ENCODE assay signal across 8 mouse cellular contexts in the genomic region with DNA sequence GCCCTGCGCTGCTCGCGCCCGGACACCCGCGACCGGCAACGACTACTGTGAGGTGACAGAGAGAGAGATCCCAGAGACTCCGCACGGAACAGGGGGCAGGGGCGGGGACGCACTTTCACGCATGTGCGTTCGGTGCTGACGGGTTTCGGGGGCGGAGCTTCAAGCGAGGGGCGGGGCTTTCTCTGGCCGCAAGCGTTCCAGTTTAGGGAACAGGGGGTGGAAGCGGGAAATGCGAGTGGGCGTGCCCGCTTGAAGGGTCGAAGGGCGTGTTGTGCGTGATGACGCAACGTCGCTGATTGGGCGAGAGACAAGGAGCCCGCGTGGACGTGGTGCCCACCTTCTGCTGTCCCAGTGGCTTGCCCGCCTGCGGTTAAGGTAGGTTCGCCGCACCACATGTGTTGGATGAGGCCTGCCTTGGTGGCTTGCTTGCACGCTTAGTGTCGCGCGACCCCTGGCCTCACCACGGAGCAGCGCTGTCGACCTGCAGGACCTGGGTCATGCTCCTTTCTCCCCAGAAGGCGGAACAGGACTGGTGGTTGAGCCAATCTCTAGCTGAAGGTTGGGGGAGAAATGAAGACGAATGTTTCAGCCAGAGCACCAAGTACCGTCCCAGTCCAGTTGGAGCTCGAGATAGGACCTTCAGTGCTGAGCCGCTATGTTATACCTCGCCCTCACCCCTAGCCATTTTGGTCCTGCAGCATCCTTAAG. TPM values are rescaled to one million over a fixed set of nuclear protein-coding genes. Genes with fewer than 3 reads are reported as not detected.
DNase-seq lines count a peak whose midpoint lies in the region; ATAC-seq and TF ChIP-seq lines count a peak whose summit lies in the region.

No protein-coding gene starts in this region.

- peak overlapping the region; percentile 81 for H3K9ac ChIP-seq in CH12.LX (ENCODE audit: insufficient read depth, low read depth)
- peak overlapping the region; percentile 78 for H3K9ac ChIP-seq in forebrain, embryonic 11.5 days (ENCODE audit: low read length)
- H3K9ac ChIP-seq in heart, postnatal 0 days (replicated peaks; ENCODE audit: low read depth, low read length): peak overlapping the region; percentile 71
- peak overlapping the region; percentile 83 for H3K9ac ChIP-seq in liver, embryonic 16.5 days (ENCODE audit: low read depth, low read length)
- peak overlapping the region; percentile 82 for H3K9ac ChIP-seq in neural tube, embryonic 13.5 days

- TF ChIP-seq EP300 in CH12.LX (IDR thresholded peaks at IDR 0.05; ENCODE audit: low read length): no peak
- no peak for TF ChIP-seq EP300 in heart, postnatal 0 days (IDR thresholded peaks at IDR 0.05; ENCODE audit: low read depth)

- H3K4me1 ChIP-seq in CH12.LX (ENCODE audit: control insufficient read depth in 1 of 2, insufficient read depth in 2 of 2): peaks cover 0 to 40% of the 10 kb centered on the region in 2 experiments; a peak in 2 of 4 replicates
- H3K4me1 ChIP-seq in forebrain, embryonic 11.5 days (replicated peaks; ENCODE audit: control insufficient read depth, insufficient read depth, low read length): peaks cover 3% of the 10 kb centered on the region
- H3K4me1 ChIP-seq in heart, postnatal 0 days (ENCODE audit: control insufficient read depth, insufficient read depth): peaks cover 5% of the 10 kb centered on the region; the same call in 1 of the 2 replicates
- peaks cover 23% of the 10 kb centered on the region for H3K4me1 ChIP-seq in liver, embryonic 16.5 days (ENCODE audit: control insufficient read depth, low read depth, low read length)
- peaks cover 36% of the 10 kb centered on the region for H3K4me1 ChIP-seq in neural tube, embryonic 13.5 days (replicated peaks)
- H3K4me1 ChIP-seq in testis, adult 2 months (ENCODE audit: control insufficient read depth, insufficient read depth, low read length): peaks cover 4% of the 10 kb centered on the region

- TF ChIP-seq RAD21 in CH12.LX (IDR thresholded peaks at IDR 0.05; ENCODE audit: low read depth, low read length): peak; percentile 6

- dilution Hi-C loops in CH12.LX (cut with MboI; ENCODE audit: extremely low pct_ligation_motif_present, extremely low pct_unique_long_range_greater_than_20kb, low sequenced_read_pairs): no loop called here

- peaks cover 11 to 36% of the 10 kb centered on the region in 2 experiments for H3K36me3 ChIP-seq in CH12.LX (replicated peaks in 1 of 2; ENCODE audit: control insufficient read depth in 1 of 2, insufficient read depth in 1 of 2, low read length in 1 of 2)
- no peaks in the 10 kb centered on the region; the same call in 1 of the 2 replicates for H3K36me3 ChIP-seq in forebrain, embryonic 11.5 days (ENCODE audit: control insufficient read depth, insufficient read depth, low read length)
- H3K36me3 ChIP-seq in heart, postnatal 0 days (replicated peaks; ENCODE audit: control insufficient read depth, insufficient read depth, low read length): peaks cover 16% of the 10 kb centered on the region
- peaks cover 6% of the 10 kb centered on the region; the same call in 1 of the 2 replicates for H3K36me3 ChIP-seq in liver, embryonic 16.5 days (ENCODE audit: control insufficient read depth, insufficient read depth)
- H3K36me3 ChIP-seq in neural tube, embryonic 13.5 days: peaks cover 13% of the 10 kb centered on the region
- no peaks in the 10 kb centered on the region for H3K36me3 ChIP-seq in testis, adult 2 months (ENCODE audit: control insufficient read depth, insufficient read depth, low read length)

- TF ChIP-seq POLR2A in CH12.LX (IDR thresholded peaks at IDR 0.05; ENCODE audit: low read depth, low read length): peak; percentile 92
- TF ChIP-seq POLR2A in testis, adult 2 months (IDR thresholded peaks at IDR 0.05; ENCODE audit: control insufficient read depth, low read depth, low read length): peak; percentile 94

- H3K79me2 ChIP-seq in CH12.LX (replicated peaks; ENCODE audit: control insufficient read depth, extremely low read depth, insufficient read depth, poor library complexity, severe bottlenecking): peaks cover 21% of the 10 kb centered on the region

- peak overlapping the region; percentile 90; the same call in 1 of the 2 replicates for H3K4me2 ChIP-seq in CH12.LX (ENCODE audit: insufficient read depth, low read depth, poor library complexity, severe bottlenecking)
- peak overlapping the region; percentile 83 for H3K4me2 ChIP-seq in forebrain, embryonic 11.5 days (ENCODE audit: low read depth, low read length, severe bottlenecking)
- H3K4me2 ChIP-seq in heart, postnatal 0 days (ENCODE audit: low read depth, low read length): peak overlapping the region; percentile 92
- peak overlapping the region; percentile 97 for H3K4me2 ChIP-seq in liver, embryonic 16.5 days (ENCODE audit: low read depth, low read length)
- H3K4me2 ChIP-seq in neural tube, embryonic 13.5 days: peak overlapping the region; percentile 92

- peak overlapping the region; percentile 91 to 98 (median 95) for H3K4me3 ChIP-seq in CH12.LX (replicated peaks in 1 of 3; ENCODE audit: low read depth in 2 of 3, low read length in 2 of 3, poor library complexity in 1 of 3)
- peak overlapping the region; percentile 73 for H3K4me3 ChIP-seq in forebrain, embryonic 11.5 days (ENCODE audit: low read depth, low read length)
- peak overlapping the region; percentile 73 for H3K4me3 ChIP-seq in heart, postnatal 0 days (ENCODE audit: low read depth, low read length)
- H3K4me3 ChIP-seq in liver, embryonic 16.5 days (ENCODE audit: low read depth, low read length): peak overlapping the region; percentile 78
- H3K4me3 ChIP-seq in neural tube, embryonic 13.5 days: peak overlapping the region; percentile 61
- H3K4me3 ChIP-seq in testis, adult 2 months (ENCODE audit: control insufficient read depth, low read depth, low read length): peak overlapping the region; percentile 93

- peak in 1 of 2 experiments; percentile 46; a peak in 2 of 4 replicates for TF ChIP-seq CTCF in CH12.LX (conservative IDR thresholded peaks at IDR 0.05 in 1 of 2, IDR thresholded peaks at IDR 0.05 in 1 of 2; ENCODE audit: low read depth in 2 of 2, low read length in 2 of 2)
- TF ChIP-seq CTCF in heart, postnatal 0 days (IDR thresholded peaks at IDR 0.05; ENCODE audit: low read depth): no peak
- TF ChIP-seq CTCF in testis, adult 2 months (IDR thresholded peaks at IDR 0.05; ENCODE audit: control insufficient read depth, insufficient read depth, insufficient replicate concordance, low read depth, low read length): no peak

- under 1% methylated on average over 53 of the region's 53 CpGs for WGBS in forebrain, embryonic 11.5 days
- under 1% methylated on average over 53 of the region's 53 CpGs for WGBS in heart, postnatal 0 days
- under 1% methylated on average over 52 of the region's 53 CpGs for WGBS in liver, embryonic 16.5 days (ENCODE audit: insufficient replicate concordance)
- under 1% methylated on average over 47 of the region's 53 CpGs for whole genome bisulfite sequencing in neural tube, embryonic 13.5 days

- H3K9me3 ChIP-seq in CH12.LX (replicated peaks; ENCODE audit: low read length): peaks cover 2% of the 10 kb centered on the region
- H3K9me3 ChIP-seq in forebrain, embryonic 11.5 days (ENCODE audit: control insufficient read depth, low read length): no peaks in the 10 kb centered on the region
- no peaks in the 10 kb centered on the region for H3K9me3 ChIP-seq in heart, postnatal 0 days (replicated peaks; ENCODE audit: control insufficient read depth, low read length)
- no peaks in the 10 kb centered on the region for H3K9me3 ChIP-seq in liver, embryonic 16.5 days (replicated peaks; ENCODE audit: control insufficient read depth, low read length)
- H3K9me3 ChIP-seq in neural tube, embryonic 13.5 days: no peaks in the 10 kb centered on the region

- peak; percentile 99 for DNase-seq in CH12.LX (ENCODE audit: extremely low read depth)
- DNase-seq in c-Kit-positive CD71-positive TER-119-negative erythroid progenitor cells, embryonic 14.5 days (ENCODE audit: low read depth): peak; percentile 97
- DNase-seq in forebrain, embryonic 11.5 days (ENCODE audit: low spot score): peak; percentile 99
- DNase-seq in heart, postnatal 0 days (ENCODE audit: low spot score): peak; percentile 96
- DNase-seq in kidney, postnatal 4 days: peak; percentile 100

- H3K27me3 ChIP-seq in CH12.LX (replicated peaks): no peaks in the 10 kb centered on the region
- H3K27me3 ChIP-seq in forebrain, embryonic 11.5 days (ENCODE audit: control insufficient read depth, insufficient read depth, low read length): no peaks in the 10 kb centered on the region
- no peaks in the 10 kb centered on the region for H3K27me3 ChIP-seq in heart, postnatal 0 days (ENCODE audit: control insufficient read depth, insufficient read depth, low read length)
- H3K27me3 ChIP-seq in liver, embryonic 16.5 days (ENCODE audit: control insufficient read depth, insufficient read depth, low read depth, low read length): no peaks in the 10 kb centered on the region
- H3K27me3 ChIP-seq in neural tube, embryonic 13.5 days: no peaks in the 10 kb centered on the region
- no peaks in the 10 kb centered on the region for H3K27me3 ChIP-seq in testis, adult 2 months (ENCODE audit: control insufficient read depth, insufficient read depth, low read length)

- peak overlapping the region; percentile 65 for H3K27ac ChIP-seq in CH12.LX (ENCODE audit: insufficient read depth, low read depth)
- no peak overlapping the region for H3K27ac ChIP-seq in forebrain, embryonic 11.5 days (ENCODE audit: low read depth, low read length)
- peak overlapping the region; percentile 73 for H3K27ac ChIP-seq in heart, postnatal 0 days (ENCODE audit: low read depth)
- H3K27ac ChIP-seq in liver, embryonic 16.5 days (ENCODE audit: low read length): peak overlapping the region; percentile 84
- peak overlapping the region; percentile 76 for H3K27ac ChIP-seq in neural tube, embryonic 13.5 days (replicated peaks)
- H3K27ac ChIP-seq in testis, adult 2 months (ENCODE audit: control insufficient read depth, insufficient read depth, low read depth, low read length): peak overlapping the region; percentile 86

- peak; percentile 97 for ATAC-seq in forebrain, embryonic 11.5 days (replicated peaks; ENCODE audit: low FRiP score)
- ATAC-seq in heart, postnatal 0 days (ENCODE audit: insufficient read depth, low read depth): peak; percentile 95
- ATAC-seq in liver, embryonic 16.5 days (ENCODE audit: low read depth): peak; percentile 96
- peak; percentile 96 for ATAC-seq in neural tube, embryonic 13.5 days (ENCODE audit: low read depth)

- in situ Hi-C loops in CH12.LX (cut with MboI; ENCODE audit: low pct_ligation_motif_present, low pct_unique_long_range_greater_than_20kb, low sequenced_read_pairs): no loop called here

RNA-seq across cellular contexts. Expression of a gene that starts 17.4 kb away (rescaled TPM):
- total RNA-seq in CH12.LX (2012; rRNA removed) (10.9 and 11.3 TPM in 2 replicates), CH12.LX (2014; rRNA removed) (7.6 and 10.0 TPM in 2 replicates)
- 39.2 and 47.3 TPM in 2 replicates for polyA plus RNA-seq in CH12.LX (2012; ENCODE audit: insufficient read length, low read depth)
- polyA plus RNA-seq in forebrain, embryonic 11.5 days (2014; fragmentation: Nextera tagmentation; extraction: Ambion mirVana): 40.3 and 45.1 TPM in 2 replicates
- 9.0 and 13.6 TPM in 2 replicates for total RNA-seq in heart, postnatal 0 days (2014; rRNA removed; ENCODE audit: low replicate concordance)
- polyA plus RNA-seq in heart, postnatal 0 days (2015; fragmentation: Nextera tagmentation; extraction: Ambion mirVana): 15.4 and 16.1 TPM in 2 replicates
- polyA plus RNA-seq in liver, embryonic 16.5 days (2015; fragmentation: Nextera tagmentation; extraction: Ambion mirVana): 10.7 and 11.5 TPM in 2 replicates
- 43.4 and 46.2 TPM in 2 replicates for polyA plus RNA-seq in neural tube, embryonic 13.5 days (2015; fragmentation: Nextera tagmentation; extraction: Ambion mirVana)
- 646 and 682 TPM in 2 replicates for polyA plus RNA-seq in testis, adult 2 months (2012; rRNA removed)

RNA-seq across cellular contexts. Expression of a gene that starts 28.6 kb away (rescaled TPM):
- total RNA-seq in CH12.LX (2012; rRNA removed) (67.3 and 80.0 TPM in 2 replicates), CH12.LX (2014; rRNA removed) (79.5 and 83.5 TPM in 2 replicates)
- 80.8 and 94.0 TPM in 2 replicates for polyA plus RNA-seq in CH12.LX (2012; ENCODE audit: insufficient read length, low read depth)
- polyA plus RNA-seq in forebrain, embryonic 11.5 days (2014; fragmentation: Nextera tagmentation; extraction: Ambion mirVana): 72.9 and 80.6 TPM in 2 replicates
- 25.2 and 37.2 TPM in 2 replicates for total RNA-seq in heart, postnatal 0 days (2014; rRNA removed; ENCODE audit: low replicate concordance)
- polyA plus RNA-seq in heart, postnatal 0 days (2015; fragmentation: Nextera tagmentation; extraction: Ambion mirVana): 36.8 and 39.0 TPM in 2 replicates
- polyA plus RNA-seq in liver, embryonic 16.5 days (2015; fragmentation: Nextera tagmentation; extraction: Ambion mirVana): 48.4 and 52.7 TPM in 2 replicates
- 45.0 and 46.7 TPM in 2 replicates for polyA plus RNA-seq in neural tube, embryonic 13.5 days (2015; fragmentation: Nextera tagmentation; extraction: Ambion mirVana)
- 16.7 and 20.4 TPM in 2 replicates for polyA plus RNA-seq in testis, adult 2 months (2012; rRNA removed)

RNA-seq across cellular contexts. Expression of a gene that starts 31.1 kb away (rescaled TPM):
- total RNA-seq in CH12.LX (2012; rRNA removed) (167 and 225 TPM in 2 replicates), CH12.LX (2014; rRNA removed) (558 and 575 TPM in 2 replicates)
- 433 and 587 TPM in 2 replicates for polyA plus RNA-seq in CH12.LX (2012; ENCODE audit: insufficient read length, low read depth)
- 289 and 308 TPM in 2 replicates for polyA plus RNA-seq in forebrain, embryonic 11.5 days (2014; fragmentation: Nextera tagmentation; extraction: Ambion mirVana)
- 204 and 222 TPM in 2 replicates for total RNA-seq in heart, postnatal 0 days (2014; rRNA removed; ENCODE audit: low replicate concordance)
- 109 and 123 TPM in 2 replicates for polyA plus RNA-seq in heart, postnatal 0 days (2015; fragmentation: Nextera tagmentation; extraction: Ambion mirVana)
- 111 and 121 TPM in 2 replicates for polyA plus RNA-seq in liver, embryonic 16.5 days (2015; fragmentation: Nextera tagmentation; extraction: Ambion mirVana)
- polyA plus RNA-seq in neural tube, embryonic 13.5 days (2015; fragmentation: Nextera tagmentation; extraction: Ambion mirVana): 230 and 245 TPM in 2 replicates
- polyA plus RNA-seq in testis, adult 2 months (2012; rRNA removed): 68.8 and 72.0 TPM in 2 replicates

RNA-seq across cellular contexts. Expression of a gene that starts 35.9 kb away (rescaled TPM):
- not detected in 2 replicates for total RNA-seq in CH12.LX (2012; rRNA removed)
- total RNA-seq in CH12.LX (2014; rRNA removed): not detected in 2 replicates
- not detected in 2 replicates for polyA plus RNA-seq in CH12.LX (2012; ENCODE audit: insufficient read length, low read depth)
- not detected in 2 replicates for polyA plus RNA-seq in forebrain, embryonic 11.5 days (2014; fragmentation: Nextera tagmentation; extraction: Ambion mirVana)
- total RNA-seq in heart, postnatal 0 days (2014; rRNA removed; ENCODE audit: low replicate concordance): not detected in 2 replicates
- polyA plus RNA-seq in heart, postnatal 0 days (2015; fragmentation: Nextera tagmentation; extraction: Ambion mirVana): not detected in 2 replicates
- not detected in 2 replicates for polyA plus RNA-seq in liver, embryonic 16.5 days (2015; fragmentation: Nextera tagmentation; extraction: Ambion mirVana)
- not detected in 2 replicates for polyA plus RNA-seq in neural tube, embryonic 13.5 days (2015; fragmentation: Nextera tagmentation; extraction: Ambion mirVana)
- 153 and 159 TPM in 2 replicates for polyA plus RNA-seq in testis, adult 2 months (2012; rRNA removed)

RNA-seq across cellular contexts. Expression of a gene that starts 42.7 kb away (rescaled TPM):
- total RNA-seq in CH12.LX (2012; rRNA removed) (0.04 TPM in 2 replicates), CH12.LX (2014; rRNA removed) (not detected in 2 replicates)
- polyA plus RNA-seq in CH12.LX (2012; ENCODE audit: insufficient read length, low read depth): not detected in 2 replicates
- polyA plus RNA-seq in forebrain, embryonic 11.5 days (2014; fragmentation: Nextera tagmentation; extraction: Ambion mirVana): not detected in 2 replicates
- total RNA-seq in heart, postnatal 0 days (2014; rRNA removed; ENCODE audit: low replicate concordance): not detected in 2 replicates
- polyA plus RNA-seq in heart, postnatal 0 days (2015; fragmentation: Nextera tagmentation; extraction: Ambion mirVana): not detected in 2 replicates
- polyA plus RNA-seq in liver, embryonic 16.5 days (2015; fragmentation: Nextera tagmentation; extraction: Ambion mirVana): not detected in 2 replicates
- polyA plus RNA-seq in neural tube, embryonic 13.5 days (2015; fragmentation: Nextera tagmentation; extraction: Ambion mirVana): not detected in 2 replicates
- 86.7 and 90.3 TPM in 2 replicates for polyA plus RNA-seq in testis, adult 2 months (2012; rRNA removed)

Comparison
In these comparisons a context has a peak if more than half of its experiments do, and no peak if none do; other contexts are left out.
1. RNA of a gene that starts 17.4 kb away (polyA plus RNA-seq): 646 to 682 TPM in testis, adult 2 months; 39.2 to 47.3 TPM in CH12.LX, 43.4 to 46.2 TPM in neural tube, embryonic 13.5 days, 40.3 to 45.1 TPM in forebrain, embryonic 11.5 days, 15.4 to 16.1 TPM in heart, postnatal 0 days and 10.7 to 11.5 TPM in liver, embryonic 16.5 days; every median in the first group is over 10 times any median in the second.
2. Peak in every context shown above with its lines, with median percentiles within 50 percentile points of each other: DNase-seq, H3K4me2 ChIP-seq, H3K4me3 ChIP-seq, H3K9ac ChIP-seq and ATAC-seq.